Mouse (Mus musculus) B cell, adult 2 months (primary cell): ENCODE measurements around the gene Tmed9.
A peak's percentile ranks its signal among the peaks of the same experiment; 100 is the strongest.
"Not testable (repeated sequence)": the region's sequence is repeated elsewhere in the genome, so short reads cannot be mapped to it uniquely, and the experiment has no call there.

Experiments used
- DNase-seq, 2 experiments: peaks; one replicate each; pipeline ENCODE4 v3.0.0; 2022

Gene Tmed9

GRCm38 (mm10) chr13:55568524-55568923, 5.0 kb upstream of the Tmed9 start:
- not testable (repeated sequence) for DNase-seq

GRCm38 (mm10) chr13:55569726-55570285, 3.7 kb upstream of the Tmed9 start:
- no peak for DNase-seq

GRCm38 (mm10) chr13:55570286-55570973, 3.1 kb upstream of the Tmed9 start:
- peak in 1 of 2 experiments; percentile 19 for DNase-seq

- DNase-seq: peak; percentile 94
Observed at GRCm38 (mm10) chr13:55571027-55571751, 2.3 kb upstream of the Tmed9 start, which contains the start of gene Fam193b. TSS of gene Fam193b (minus strand) at chr13:55571120.

GRCm38 (mm10) chr13:55571977-55572376, 1.6 kb upstream of the Tmed9 start:
- DNase-seq: no peak

- DNase-seq: no peak
Observed at GRCm38 (mm10) chr13:55574321-55574720, 789 bp downstream of the Tmed9 start.

GRCm38 (mm10) chr13:55575932-55576331, 2.4 kb downstream of the Tmed9 start:
- DNase-seq: no peak

GRCm38 (mm10) chr13:55576872-55577271, 3.3 kb downstream of the Tmed9 start:
- not testable (repeated sequence) for DNase-seq

GRCm38 (mm10) chr13:55578086-55578485, 4.6 kb downstream of the Tmed9 start:
- DNase-seq: no peak

- DNase-seq: no peak
Observed at GRCm38 (mm10) chr13:55591961-55592490, 18.5 kb downstream of the Tmed9 start.

GRCm38 (mm10) chr13:55592512-55593253, 19.2 kb downstream of the Tmed9 start:
- DNase-seq: peak; percentile 95 to 96

- no peak for DNase-seq
Observed at GRCm38 (mm10) chr13:55593254-55593747, 19.8 kb downstream of the Tmed9 start.

- DNase-seq: no peak
Observed at GRCm38 (mm10) chr13:55595375-55595774, 21.8 kb downstream of the Tmed9 start.

GRCm38 (mm10) chr13:55596802-55597201, 23.3 kb downstream of the Tmed9 start:
- DNase-seq: no peak

- DNase-seq: peak; percentile 88 to 90
Observed at GRCm38 (mm10) chr13:55599566-55600540, 26.3 kb downstream of the Tmed9 start, which contains the start of gene B4galt7. TSS of gene B4galt7 (plus strand) at chr13:55599896.

GRCm38 (mm10) chr13:55600657-55601056, 27.1 kb downstream of the Tmed9 start:
- DNase-seq: peak; percentile 33 to 38

- peak; percentile 92 for DNase-seq
Observed at GRCm38 (mm10) chr13:55601611-55602010, 28.1 kb downstream of the Tmed9 start.

GRCm38 (mm10) chr13:55604606-55605005, 31.1 kb downstream of the Tmed9 start:
- no peak for DNase-seq

GRCm38 (mm10) chr13:55606899-55607623, 33.5 kb downstream of the Tmed9 start:
- no peak for DNase-seq

GRCm38 (mm10) chr13:55607624-55608006, 34.1 kb downstream of the Tmed9 start:
- DNase-seq: no peak

- no peak for DNase-seq
Observed at GRCm38 (mm10) chr13:55611996-55612395, 38.5 kb downstream of the Tmed9 start.
